Mouse (Mus musculus) heart, adult 8-10 months (tissue): ENCODE measurements at regions not wholly inside any gene's neighbourhood (a gene's known extent, or its start where the extent isn't known, plus 50 kb on each side); places are given as distances from the start of the nearest gene placed in this dataset.

ENCODE experiments used
- DNase-seq: peaks from one replicate; pipeline ENCODE4 v3.0.0; 2022; ENCODE audit warnings: low spot score

- no peak for DNase-seq
Observed at GRCm38 (mm10) chr5:146684429-146684828, 99.4 kb upstream of the Gpr12 start.

- no peak for DNase-seq
Observed at GRCm38 (mm10) chr5:146683554-146683953, 98.5 kb upstream of the Gpr12 start.

- DNase-seq: no peak
Observed at GRCm38 (mm10) chr5:146682893-146683292, 97.9 kb upstream of the Gpr12 start.

GRCm38 (mm10) chr5:146681512-146681911, 96.5 kb upstream of the Gpr12 start:
- DNase-seq: no peak

- DNase-seq: no peak
Observed at GRCm38 (mm10) chr5:146679198-146679681, 94.2 kb upstream of the Gpr12 start.

DNA sequence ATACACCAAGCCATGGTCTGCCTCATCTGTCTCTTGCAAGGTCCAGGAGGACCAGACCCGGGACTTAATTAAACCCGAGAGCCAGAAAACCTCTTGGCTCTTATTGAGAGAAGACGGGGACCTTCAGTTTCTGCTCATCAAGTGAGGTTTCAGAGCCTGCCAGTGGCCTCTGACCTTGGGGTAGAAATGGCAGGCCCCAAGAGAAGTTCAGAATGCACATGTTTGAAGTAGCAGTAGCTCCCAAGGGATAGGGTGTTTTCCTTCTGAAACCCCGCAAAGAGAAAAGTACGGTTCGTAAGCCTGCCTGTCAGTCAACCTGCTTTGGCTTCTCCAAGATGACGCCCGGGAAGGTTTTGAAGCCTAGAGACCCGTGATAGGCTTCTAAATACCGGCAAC, 93.7 kb upstream of the Gpr12 start:
- DNase-seq: no peak

DNA sequence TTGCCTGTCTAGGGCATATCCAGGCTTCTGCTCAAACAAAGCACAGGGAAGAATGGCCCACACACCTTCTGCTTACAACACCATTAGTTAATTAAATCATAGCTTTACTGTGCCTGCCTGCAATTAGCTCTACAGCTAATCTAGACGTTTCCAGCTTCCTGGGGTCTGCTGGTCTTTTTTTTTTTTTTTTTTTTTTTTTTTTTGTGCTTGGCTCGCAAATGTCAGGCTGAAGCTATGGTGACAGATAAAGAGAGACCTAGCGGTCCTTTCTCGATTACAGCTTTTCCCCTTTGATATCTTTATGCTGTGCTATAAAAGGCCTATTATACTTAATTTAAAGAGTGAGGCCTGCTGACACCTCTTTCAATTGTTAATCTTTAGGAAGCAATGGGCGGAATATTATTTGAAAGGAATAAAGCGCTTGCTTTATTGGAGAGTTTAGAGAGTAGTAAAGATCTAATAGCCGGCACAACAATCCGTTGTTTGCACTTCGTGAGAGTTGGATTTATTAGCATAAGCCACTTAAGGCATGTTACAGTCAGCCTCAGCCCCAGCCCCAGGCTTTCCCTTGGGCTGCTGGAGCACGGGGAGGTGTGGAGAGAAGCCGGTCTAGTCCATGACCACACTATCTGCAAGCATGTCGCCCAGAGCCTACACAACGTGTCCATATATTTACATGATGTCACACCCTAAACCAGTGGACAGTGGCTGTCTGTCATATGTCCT, 93.2 kb upstream of the Gpr12 start:
- DNase-seq: no peak

DNA sequence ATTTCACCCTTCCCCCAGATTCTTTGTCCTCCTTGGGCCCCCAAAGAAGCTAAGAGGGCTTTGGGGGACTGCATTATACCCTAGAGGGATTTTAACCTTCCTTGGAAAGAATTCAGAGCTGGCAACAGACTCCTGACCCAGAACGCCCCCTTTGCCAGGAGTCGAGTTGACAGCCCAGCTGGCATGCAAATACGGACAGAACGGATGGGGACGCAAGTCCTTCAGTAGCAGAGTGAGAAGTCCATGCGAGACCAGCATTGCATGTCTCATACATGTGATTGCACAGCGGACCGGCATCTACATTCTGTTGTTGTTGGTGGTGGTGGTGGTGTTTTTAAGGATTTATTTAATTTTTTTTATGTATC, 92.1 kb upstream of the Gpr12 start:
- DNase-seq: no peak

- DNase-seq: peak; percentile 77
Observed at GRCm38 (mm10) chr5:146676470-146677150, 91.6 kb upstream of the Gpr12 start.

DNA sequence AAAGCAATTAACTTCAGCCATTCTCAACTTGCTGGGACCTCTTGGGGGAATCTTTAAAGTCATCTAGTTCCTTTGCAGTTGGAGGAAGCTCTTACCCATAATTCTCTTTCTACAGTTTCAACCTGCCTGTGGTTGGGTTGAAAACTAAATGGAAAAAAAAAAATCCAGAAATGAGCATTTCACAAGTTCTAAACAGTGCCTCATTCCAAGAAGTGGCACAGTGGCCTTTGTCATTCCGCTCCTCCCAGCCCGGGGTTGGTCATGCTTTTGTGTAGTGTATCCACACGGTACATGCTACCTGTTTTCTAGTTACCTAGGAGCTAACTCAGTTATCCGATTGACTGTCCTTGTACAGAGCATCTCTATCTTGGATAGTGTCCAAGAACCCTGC, 90.8 kb upstream of the Gpr12 start:
- DNase-seq: no peak

GRCm38 (mm10) chr5:146675006-146675886, 90.2 kb upstream of the Gpr12 start:
- peak; percentile 73 for DNase-seq

DNA sequence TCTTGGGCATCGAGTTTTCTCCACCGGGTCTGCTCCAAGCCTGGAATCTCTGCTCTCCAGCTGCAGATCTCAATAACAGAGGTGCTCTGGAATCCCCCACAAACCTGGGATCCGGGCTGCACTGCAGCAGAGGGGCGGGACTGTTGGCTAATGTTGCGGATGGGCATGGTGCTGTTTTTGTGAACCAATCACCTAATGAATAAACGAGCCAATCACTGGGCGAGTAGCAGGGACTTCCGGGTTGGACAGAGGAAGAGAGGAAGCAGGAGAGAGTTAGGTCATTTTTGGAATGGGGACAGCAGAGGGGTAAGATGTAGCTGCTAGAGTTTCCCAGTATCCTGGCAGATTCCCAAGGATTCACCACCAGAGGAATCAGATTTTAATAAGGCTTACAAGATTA, 76.7 kb upstream of the Gpr12 start:
- DNase-seq: no peak

DNA sequence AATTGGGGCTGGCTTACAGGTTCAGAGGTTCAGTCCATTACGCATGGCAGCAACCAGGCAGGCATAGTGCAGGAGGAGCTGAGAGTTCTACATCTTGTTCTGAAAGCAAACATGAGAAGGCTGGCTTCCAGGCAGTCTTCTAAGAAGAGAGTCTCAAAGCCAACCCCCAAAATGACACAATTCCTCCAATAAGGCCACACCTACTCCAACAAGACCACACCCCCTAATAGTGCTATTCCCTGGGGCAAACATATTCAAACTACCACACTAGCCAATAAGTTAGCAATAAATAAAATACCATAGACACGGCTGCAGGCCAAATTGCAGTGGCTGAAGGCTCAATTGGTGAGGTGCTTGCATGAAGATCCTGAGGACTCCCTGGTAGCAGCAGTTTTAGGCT, 72.2 kb upstream of the Gpr12 start:
- no peak for DNase-seq

DNA sequence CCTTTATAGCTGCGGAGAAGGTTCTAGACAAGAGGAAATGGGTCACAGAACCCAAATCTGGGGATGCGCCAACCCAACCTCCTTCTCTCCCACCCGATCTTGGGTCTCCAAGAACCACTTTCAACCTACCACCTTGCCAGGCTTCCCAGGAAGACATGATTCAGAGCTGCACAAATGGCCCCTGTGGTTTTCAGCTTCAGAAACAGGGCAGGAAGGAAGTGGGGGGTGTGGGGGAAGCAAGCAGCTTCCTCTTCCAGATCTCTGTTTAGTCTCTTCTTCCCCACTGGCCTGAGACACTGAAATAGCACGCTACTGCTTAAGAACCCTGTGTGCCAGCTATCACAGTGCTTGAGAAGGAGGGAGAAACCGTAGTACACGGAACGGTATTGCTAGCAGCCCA, 70.4 kb upstream of the Gpr12 start:
- no peak for DNase-seq

GRCm38 (mm10) chr5:146653686-146654450, 68.8 kb upstream of the Gpr12 start:
- no peak for DNase-seq

DNA sequence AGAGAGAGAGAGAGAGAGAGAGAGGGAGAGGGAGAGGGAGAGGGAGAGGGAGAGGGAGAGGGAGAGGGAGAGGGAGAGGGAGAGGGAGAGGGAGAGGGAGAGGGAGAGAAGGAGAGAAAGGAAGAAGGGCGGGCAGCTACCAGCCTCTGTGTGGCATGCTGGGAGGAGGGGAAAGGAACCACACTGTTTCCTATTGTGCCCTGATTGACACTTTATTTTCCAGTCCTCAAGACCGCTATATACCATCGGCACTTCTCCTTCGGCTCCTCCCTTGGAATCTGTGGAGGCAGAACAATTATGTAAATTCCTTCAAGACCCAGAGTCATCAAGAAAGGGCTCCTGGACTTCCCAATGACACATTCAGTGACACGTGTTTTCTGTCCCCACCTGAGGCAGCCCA, 67.8 kb upstream of the Gpr12 start:
- DNase-seq: no peak

GRCm38 (mm10) chr5:146648519-146649060, 63.6 kb upstream of the Gpr12 start:
- no peak for DNase-seq

DNA sequence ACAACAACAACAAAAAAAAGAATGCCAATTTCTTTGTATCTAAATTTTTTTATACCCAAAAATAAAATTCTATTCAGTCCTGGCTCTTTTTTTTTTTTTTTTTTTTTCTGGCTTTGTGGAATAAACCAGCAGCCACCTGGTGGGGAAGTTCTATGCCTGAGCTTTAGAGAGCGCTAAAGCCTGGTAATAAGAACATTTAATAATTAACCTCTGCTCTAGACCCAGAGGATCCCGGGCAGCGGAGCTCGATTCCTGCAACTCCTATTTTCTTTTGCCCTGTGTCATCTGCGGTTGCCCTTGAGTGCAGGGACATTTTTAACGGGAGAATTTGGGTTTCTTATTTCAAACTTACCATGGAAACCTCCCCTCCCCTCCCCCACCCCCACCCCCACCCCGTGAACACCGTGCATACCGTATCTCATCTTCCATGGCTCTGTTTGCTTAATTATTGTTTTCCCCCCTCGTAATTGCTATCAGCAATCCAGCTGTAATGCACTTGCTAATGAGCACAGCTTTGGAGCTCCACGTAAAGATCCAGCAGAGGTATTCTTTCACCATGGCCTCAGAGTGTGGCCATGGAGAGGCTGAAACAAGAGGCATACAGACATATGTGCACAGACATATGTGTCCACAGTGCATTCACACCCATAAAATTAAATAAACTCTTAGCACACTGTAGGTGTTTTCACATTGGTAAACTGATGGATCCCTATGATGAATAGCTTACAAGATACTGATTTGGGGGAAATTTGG, 62.8 kb upstream of the Gpr12 start:
- DNase-seq: no peak

- DNase-seq: peak; percentile 15
Observed at GRCm38 (mm10) chr5:146644499-146644898, 59.5 kb upstream of the Gpr12 start.

GRCm38 (mm10) chr5:146641931-146642330, 56.9 kb upstream of the Gpr12 start:
- DNase-seq: no peak

DNA sequence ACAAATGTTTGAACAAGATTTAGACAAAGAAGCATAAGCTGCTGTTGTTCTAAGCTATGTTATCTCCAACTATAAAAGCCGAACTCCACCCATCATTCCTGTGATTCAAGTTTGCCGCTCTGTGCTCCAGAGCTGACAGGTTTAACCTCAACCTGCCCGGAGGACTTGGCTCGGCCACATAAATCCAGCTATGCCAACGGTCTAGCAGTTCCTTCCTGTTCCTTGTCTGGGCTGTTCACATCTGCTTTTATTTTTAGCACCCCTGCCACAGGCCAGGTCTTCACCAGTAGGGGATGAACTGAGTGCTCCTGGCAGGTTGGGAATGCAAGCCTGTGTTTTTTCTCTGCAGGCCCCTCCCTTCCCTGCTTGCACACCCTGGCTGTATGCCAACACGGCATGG, 51.8 kb upstream of the Gpr12 start:
- no peak for DNase-seq
